Comparison of ENCODE assay signal across 8 mouse cellular contexts in genomic region chr4:154929088-154929660, GRCm38 (mm10). TPM values are rescaled to one million over a fixed set of nuclear protein-coding genes. Genes with fewer than 3 reads are reported as not detected.
A peak's percentile ranks its signal among the peaks of the same experiment; 100 is the strongest.
DNase-seq lines count a peak whose midpoint lies in the region; ATAC-seq lines count a peak whose summit lies in the region.
"Had no signal": no experiment of that assay in that cellular context is flagged by ENCODE, and none has a peak within 500 bp of the region (broad histone marks: within the 10 kb centered on the region; RNA-seq: fewer than 3 reads in every experiment).

No protein-coding gene starts in this region.

- WGBS in midbrain, embryonic 10.5 days = 83% methylated on average over 12 of the region's 12 CpGs
- 88% methylated on average over 12 of the region's 12 CpGs for WGBS in midbrain, embryonic 14.5 days
- 24% methylated on average over 12 of the region's 12 CpGs for WGBS in liver, embryonic 13.5 days (ENCODE audit: insufficient replicate concordance)

- no peak overlapping the region for H3K4me3 ChIP-seq in midbrain, embryonic 10.5 days
- no peak overlapping the region for H3K4me3 ChIP-seq in midbrain, embryonic 14.5 days (replicated peaks; ENCODE audit: low read depth, low read length)
- H3K4me3 ChIP-seq in liver, embryonic 13.5 days (replicated peaks) = peak overlapping the region; percentile 75

- H3K4me1 ChIP-seq in midbrain, embryonic 10.5 days = peaks cover 32% of the 10 kb centered on the region
- H3K4me1 ChIP-seq in midbrain, embryonic 14.5 days (ENCODE audit: control insufficient read depth, insufficient read depth, low read length) = no peaks in the 10 kb centered on the region; the same call in 1 of the 2 replicates
- H3K4me1 ChIP-seq in liver, embryonic 13.5 days (replicated peaks) = peaks cover 73% of the 10 kb centered on the region

- 0 out of 2 replicates have a peak, but pooled peaks cover 4% of the 10 kb centered on the region for H3K27me3 ChIP-seq in midbrain, embryonic 10.5 days (ENCODE audit: low read depth, poor library complexity, severe bottlenecking)
- H3K27me3 ChIP-seq in midbrain, embryonic 14.5 days (ENCODE audit: control insufficient read depth, insufficient read depth, low read length) = no peaks in the 10 kb centered on the region
- no peaks in the 10 kb centered on the region for H3K27me3 ChIP-seq in liver, embryonic 13.5 days

- no peak for ATAC-seq in midbrain, embryonic 14.5 days (ENCODE audit: low FRiP score, low TSS enrichment)
- ATAC-seq in liver, embryonic 13.5 days (ENCODE audit: low read depth) = peak; percentile 81

- H3K27ac ChIP-seq in midbrain, embryonic 10.5 days (replicated peaks) = peak overlapping the region; percentile 74
- H3K27ac ChIP-seq in midbrain, embryonic 14.5 days (replicated peaks; ENCODE audit: low read depth, low read length) = no peak overlapping the region
- H3K27ac ChIP-seq in liver, embryonic 13.5 days = peak overlapping the region; percentile 99

- DNase-seq in midbrain, embryonic 10.5 days (ENCODE audit: low spot score) = no peak
- DNase-seq in midbrain, embryonic 14.5 days = no peak
- peak; percentile 52 for DNase-seq in gastrocnemius, postnatal 25 days
- DNase-seq in liver, embryonic 13.5 days = peak; percentile 64
- DNase-seq in spleen, postnatal 36 days (ENCODE audit: low spot score in 2 of 2) = peak; percentile 60 to 74
- no peak for DNase-seq in thymus, postnatal 36 days
- DNase-seq in embryo, embryonic 11 days = no peak
- DNase-seq: left cerebral cortex, postnatal 4 days had no signal

- H3K4me2 ChIP-seq in midbrain, embryonic 14.5 days (ENCODE audit: low read length) = no peak overlapping the region
- peak overlapping the region; percentile 93 for H3K4me2 ChIP-seq in liver, embryonic 13.5 days

- no peak overlapping the region for H3K9ac ChIP-seq in midbrain, embryonic 14.5 days (replicated peaks; ENCODE audit: low read length)
- peak overlapping the region; percentile 97 for H3K9ac ChIP-seq in liver, embryonic 13.5 days

- no peaks in the 10 kb centered on the region for H3K36me3 ChIP-seq in midbrain, embryonic 10.5 days
- no peaks in the 10 kb centered on the region for H3K36me3 ChIP-seq in midbrain, embryonic 14.5 days (ENCODE audit: control insufficient read depth, insufficient read depth, low read length)
- H3K36me3 ChIP-seq in liver, embryonic 13.5 days = peaks cover 34% of the 10 kb centered on the region

- H3K9me3 ChIP-seq in midbrain, embryonic 10.5 days (replicated peaks) = no peaks in the 10 kb centered on the region
- no peaks in the 10 kb centered on the region for H3K9me3 ChIP-seq in midbrain, embryonic 14.5 days (ENCODE audit: control insufficient read depth, low read length)
- H3K9me3 ChIP-seq in liver, embryonic 13.5 days (replicated peaks) = no peaks in the 10 kb centered on the region

RNA-seq across cellular contexts. Expression of gene Tnfrsf14, which starts 0.8 kb away (rescaled TPM):
- 0.67 and 0.99 TPM in 2 replicates for polyA plus RNA-seq in midbrain, embryonic 10.5 days (2016; fragmentation: Nextera tagmentation; extraction: Ambion mirVana)
- polyA plus RNA-seq in midbrain, embryonic 14.5 days (2014; fragmentation: Nextera tagmentation; extraction: Ambion mirVana) = not detected in 2 replicates
- total RNA-seq in gastrocnemius, postnatal 25 days (2021) = 1 to 10 TPM; 1.8 to 3.0 TPM
- polyA plus RNA-seq in liver, embryonic 13.5 days (2015; fragmentation: Nextera tagmentation; extraction: Ambion mirVana) = 49.5 and 51.7 TPM in 2 replicates

RNA-seq across cellular contexts. Expression of gene Fam213b, which starts 30.2 kb away (rescaled TPM):
- 45.9 and 46.8 TPM in 2 replicates for polyA plus RNA-seq in midbrain, embryonic 10.5 days (2016; fragmentation: Nextera tagmentation; extraction: Ambion mirVana)
- polyA plus RNA-seq in midbrain, embryonic 14.5 days (2014; fragmentation: Nextera tagmentation; extraction: Ambion mirVana) = 52.1 and 53.2 TPM in 2 replicates
- total RNA-seq in gastrocnemius, postnatal 25 days (2021) = 10 to 100 TPM; 81.5 to 81.6 TPM
- 9.0 and 9.2 TPM in 2 replicates for polyA plus RNA-seq in liver, embryonic 13.5 days (2015; fragmentation: Nextera tagmentation; extraction: Ambion mirVana)

RNA-seq across cellular contexts. Expression of gene Hes5, which starts 31.5 kb away (rescaled TPM):
- polyA plus RNA-seq in midbrain, embryonic 10.5 days (2016; fragmentation: Nextera tagmentation; extraction: Ambion mirVana) = 690 and 827 TPM in 2 replicates
- 111 and 123 TPM in 2 replicates for polyA plus RNA-seq in midbrain, embryonic 14.5 days (2014; fragmentation: Nextera tagmentation; extraction: Ambion mirVana)
- not detected for total RNA-seq in gastrocnemius, postnatal 25 days (2021)
- 0.08 and 0.23 TPM in 2 replicates for polyA plus RNA-seq in liver, embryonic 13.5 days (2015; fragmentation: Nextera tagmentation; extraction: Ambion mirVana)

RNA-seq across cellular contexts. Expression of gene Pank4, which starts 34.7 kb away (rescaled TPM):
- polyA plus RNA-seq in midbrain, embryonic 10.5 days (2016; fragmentation: Nextera tagmentation; extraction: Ambion mirVana) = 47.6 and 48.6 TPM in 2 replicates
- 30.6 and 38.8 TPM in 2 replicates for polyA plus RNA-seq in midbrain, embryonic 14.5 days (2014; fragmentation: Nextera tagmentation; extraction: Ambion mirVana)
- 10 to 100 TPM; 31.2 to 34.0 TPM for total RNA-seq in gastrocnemius, postnatal 25 days (2021)
- polyA plus RNA-seq in liver, embryonic 13.5 days (2015; fragmentation: Nextera tagmentation; extraction: Ambion mirVana) = 23.9 and 27.0 TPM in 2 replicates

RNA-seq across cellular contexts. Expression of gene Mmel1, which starts 59.8 kb away (rescaled TPM):
- 0.20 and 0.35 TPM in 2 replicates for polyA plus RNA-seq in midbrain, embryonic 10.5 days (2016; fragmentation: Nextera tagmentation; extraction: Ambion mirVana)
- polyA plus RNA-seq in midbrain, embryonic 14.5 days (2014; fragmentation: Nextera tagmentation; extraction: Ambion mirVana) = 0.50 and 0.53 TPM in 2 replicates
- total RNA-seq in gastrocnemius, postnatal 25 days (2021) = under 1 TPM; 0.13 to 0.24 TPM
- 2.4 TPM in 2 replicates for polyA plus RNA-seq in liver, embryonic 13.5 days (2015; fragmentation: Nextera tagmentation; extraction: Ambion mirVana)

Comparison
In these comparisons a context has a peak if more than half of its experiments do, and no peak if none do; other contexts are left out.
1. DNase-seq: peak in gastrocnemius, postnatal 25 days (single experiment), liver, embryonic 13.5 days (single experiment) and spleen, postnatal 36 days (2 of 2); none in midbrain, embryonic 10.5 days (single experiment), midbrain, embryonic 14.5 days (single experiment), thymus, postnatal 36 days (0 of 2) and embryo, embryonic 11 days (single experiment).
2. RNA of gene Tnfrsf14, which starts 0.8 kb away (polyA plus RNA-seq): 49.5 to 51.7 TPM in liver, embryonic 13.5 days; 0.67 to 0.99 TPM in midbrain, embryonic 10.5 days and not detected in midbrain, embryonic 14.5 days; every median in the first group is over 10 times any median in the second.
3. RNA of gene Hes5, which starts 31.5 kb away (polyA plus RNA-seq): 690 to 827 TPM in midbrain, embryonic 10.5 days and 111 to 123 TPM in midbrain, embryonic 14.5 days; 0.08 to 0.23 TPM in liver, embryonic 13.5 days; every median in the first group is over 10 times any median in the second.